Comparison of ENCODE assay signal across 15 mouse cellular contexts in the genomic region with DNA sequence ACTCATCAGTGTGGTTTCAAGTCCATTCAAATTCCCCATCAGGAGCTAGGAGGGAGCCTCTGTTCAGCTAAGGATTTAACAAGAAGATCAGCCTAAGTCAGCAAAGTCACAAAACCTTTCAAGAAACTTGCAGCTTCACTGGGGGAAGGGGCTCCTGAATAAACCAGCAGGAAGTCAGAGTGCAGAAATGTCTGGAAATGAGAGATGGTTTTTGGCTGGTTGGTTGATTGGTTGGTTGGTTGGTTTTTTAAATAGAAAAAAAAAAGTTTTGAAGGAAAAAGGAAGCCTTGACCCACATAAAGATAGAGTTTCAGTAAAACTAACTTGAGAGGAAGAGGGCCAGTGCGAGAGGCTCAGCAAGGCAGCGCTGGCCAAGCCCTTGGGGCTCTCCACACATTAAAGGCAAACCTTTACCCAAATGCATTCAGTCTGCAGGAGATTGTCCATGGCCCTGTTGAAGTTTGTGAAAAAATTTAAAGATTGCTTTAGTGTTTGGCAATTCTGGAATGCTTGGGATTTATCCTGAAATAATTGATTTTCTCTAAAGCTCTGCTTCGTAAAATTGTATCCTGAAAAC. TPM values are rescaled to one million over a fixed set of nuclear protein-coding genes. Genes with fewer than 3 reads are reported as not detected.
DNase-seq lines count a peak whose midpoint lies in the region; ATAC-seq lines count a peak whose summit lies in the region.
"Had no signal": no experiment of that assay in that cellular context is flagged by ENCODE, and none has a peak within 500 bp of the region (broad histone marks: within the 10 kb centered on the region; RNA-seq: fewer than 3 reads in every experiment).

No protein-coding gene starts in this region.

- H3K9ac ChIP-seq in heart, embryonic 11.5 days (ENCODE audit: low read depth, low read length): no peak overlapping the region
- no peak overlapping the region for H3K9ac ChIP-seq in liver, embryonic 13.5 days
- no peak overlapping the region for H3K9ac ChIP-seq in liver, embryonic 12.5 days
- H3K9ac ChIP-seq in embryonic facial prominence, embryonic 12.5 days: no peak overlapping the region
- no peak overlapping the region for H3K9ac ChIP-seq in stomach, embryonic 14.5 days (replicated peaks; ENCODE audit: low read depth, low read length)
- H3K9ac ChIP-seq in neural tube, embryonic 15.5 days (replicated peaks): no peak overlapping the region
- H3K9ac ChIP-seq: midbrain, embryonic 13.5 days had no signal

- no peak overlapping the region for H3K4me3 ChIP-seq in heart, embryonic 11.5 days (ENCODE audit: low read depth, low read length)
- H3K4me3 ChIP-seq in liver, embryonic 13.5 days (replicated peaks): no peak overlapping the region
- no peak overlapping the region for H3K4me3 ChIP-seq in liver, embryonic 12.5 days
- no peak overlapping the region for H3K4me3 ChIP-seq in embryonic facial prominence, embryonic 12.5 days
- no peak overlapping the region for H3K4me3 ChIP-seq in stomach, embryonic 14.5 days (ENCODE audit: low read depth, low read length)
- no peak overlapping the region for H3K4me3 ChIP-seq in neural tube, embryonic 15.5 days (replicated peaks)
- H3K4me3 ChIP-seq: midbrain, embryonic 13.5 days had no signal

- intact Hi-C loops in heart, postnatal 14 days (cut with DNase I): loop anchor here (5.0 kb wide), 1 partner anchor 47 kb away; no protein-coding TSS in a partner anchor
- intact Hi-C loops in gastrocnemius, postnatal 14 days (cut with DNase I; ENCODE audit: low total_unique reads): no loop called here

- 78% methylated on average over 3 of the region's 3 CpGs for WGBS in heart, embryonic 11.5 days (ENCODE audit: insufficient replicate concordance)
- WGBS in liver, embryonic 13.5 days (ENCODE audit: insufficient replicate concordance): 62% methylated on average over 3 of the region's 3 CpGs
- WGBS in liver, embryonic 12.5 days (ENCODE audit: insufficient replicate concordance): 69% methylated on average over 3 of the region's 3 CpGs
- WGBS in embryonic facial prominence, embryonic 12.5 days: 30% methylated on average over 3 of the region's 3 CpGs
- WGBS in stomach, embryonic 14.5 days: 65% methylated on average over 3 of the region's 3 CpGs
- 76% methylated on average over 3 of the region's 3 CpGs for WGBS in neural tube, embryonic 15.5 days

- no peaks in the 10 kb centered on the region for H3K27me3 ChIP-seq in heart, embryonic 11.5 days (ENCODE audit: control insufficient read depth, insufficient read depth, low read length)
- 0 out of 2 replicates have a peak, but pooled peaks cover 5% of the 10 kb centered on the region for H3K27me3 ChIP-seq in liver, embryonic 13.5 days
- peaks cover 4% of the 10 kb centered on the region; the same call in 1 of the 2 replicates for H3K27me3 ChIP-seq in liver, embryonic 12.5 days (replicated peaks)
- H3K27me3 ChIP-seq in embryonic facial prominence, embryonic 12.5 days: no peaks in the 10 kb centered on the region
- no peaks in the 10 kb centered on the region for H3K27me3 ChIP-seq in stomach, embryonic 14.5 days (ENCODE audit: control insufficient read depth, insufficient read depth, low read length)
- H3K27me3 ChIP-seq in neural tube, embryonic 15.5 days (replicated peaks): no peaks in the 10 kb centered on the region

- H3K27ac ChIP-seq in heart, embryonic 11.5 days (ENCODE audit: low read depth, low read length): peak overlapping the region; percentile 22; the same call in 1 of the 2 replicates
- peak overlapping the region; percentile 39; the same call in 1 of the 2 replicates for H3K27ac ChIP-seq in liver, embryonic 13.5 days
- no peak overlapping the region for H3K27ac ChIP-seq in liver, embryonic 12.5 days
- peak overlapping the region; percentile 97 for H3K27ac ChIP-seq in embryonic facial prominence, embryonic 12.5 days
- peak overlapping the region; percentile 96 for H3K27ac ChIP-seq in stomach, embryonic 14.5 days (ENCODE audit: low read length)
- no peak overlapping the region for H3K27ac ChIP-seq in neural tube, embryonic 15.5 days (replicated peaks)
- H3K27ac ChIP-seq: midbrain, embryonic 13.5 days had no signal

- no peak for ATAC-seq in heart, embryonic 11.5 days (replicated peaks; ENCODE audit: insufficient number of reproducible peaks, low FRiP score, low TSS enrichment)
- ATAC-seq in liver, embryonic 13.5 days (ENCODE audit: low read depth): no peak
- ATAC-seq in liver, embryonic 12.5 days: no peak
- ATAC-seq in embryonic facial prominence, embryonic 12.5 days (ENCODE audit: insufficient number of reproducible peaks, insufficient read depth, low FRiP score, low TSS enrichment): no peak
- no peak for ATAC-seq in stomach, embryonic 14.5 days (ENCODE audit: insufficient number of reproducible peaks, insufficient read depth, low FRiP score, low read depth)
- ATAC-seq in neural tube, embryonic 15.5 days (ENCODE audit: low FRiP score): no peak
- ATAC-seq: midbrain, embryonic 13.5 days had no signal

- no peaks in the 10 kb centered on the region for H3K36me3 ChIP-seq in heart, embryonic 11.5 days (ENCODE audit: control insufficient read depth, insufficient read depth, low read length)
- no peaks in the 10 kb centered on the region for H3K36me3 ChIP-seq in liver, embryonic 13.5 days
- no peaks in the 10 kb centered on the region for H3K36me3 ChIP-seq in liver, embryonic 12.5 days
- H3K36me3 ChIP-seq in embryonic facial prominence, embryonic 12.5 days: no peaks in the 10 kb centered on the region
- H3K36me3 ChIP-seq in stomach, embryonic 14.5 days (ENCODE audit: control insufficient read depth, insufficient read depth, low read length): no peaks in the 10 kb centered on the region
- H3K36me3 ChIP-seq in neural tube, embryonic 15.5 days: no peaks in the 10 kb centered on the region
- H3K36me3 ChIP-seq: midbrain, embryonic 13.5 days had no signal

- H3K4me1 ChIP-seq in heart, embryonic 11.5 days (ENCODE audit: control insufficient read depth, insufficient read depth, low read length): peaks cover 14% of the 10 kb centered on the region
- H3K4me1 ChIP-seq in liver, embryonic 13.5 days (replicated peaks): 0 out of 2 replicates have a peak, but pooled peaks cover 7% of the 10 kb centered on the region
- no peaks in the 10 kb centered on the region; the same call in 1 of the 2 replicates for H3K4me1 ChIP-seq in liver, embryonic 12.5 days
- peaks cover 56% of the 10 kb centered on the region for H3K4me1 ChIP-seq in embryonic facial prominence, embryonic 12.5 days
- H3K4me1 ChIP-seq in stomach, embryonic 14.5 days (ENCODE audit: control insufficient read depth, insufficient read depth, low read length): peaks cover 33% of the 10 kb centered on the region
- H3K4me1 ChIP-seq in neural tube, embryonic 15.5 days: peaks cover 33% of the 10 kb centered on the region

- H3K9me3 ChIP-seq in heart, embryonic 11.5 days (replicated peaks; ENCODE audit: control insufficient read depth, low read length): no peaks in the 10 kb centered on the region
- H3K9me3 ChIP-seq in liver, embryonic 13.5 days (replicated peaks): no peaks in the 10 kb centered on the region
- no peaks in the 10 kb centered on the region for H3K9me3 ChIP-seq in liver, embryonic 12.5 days (replicated peaks)
- no peaks in the 10 kb centered on the region for H3K9me3 ChIP-seq in embryonic facial prominence, embryonic 12.5 days
- no peaks in the 10 kb centered on the region for H3K9me3 ChIP-seq in stomach, embryonic 14.5 days (ENCODE audit: control insufficient read depth, low read depth, low read length)
- no peaks in the 10 kb centered on the region for H3K9me3 ChIP-seq in neural tube, embryonic 15.5 days (replicated peaks)
- H3K9me3 ChIP-seq: midbrain, embryonic 13.5 days had no signal

- H3K4me2 ChIP-seq in heart, embryonic 11.5 days: no peak overlapping the region
- H3K4me2 ChIP-seq in liver, embryonic 13.5 days: no peak overlapping the region
- no peak overlapping the region for H3K4me2 ChIP-seq in liver, embryonic 12.5 days
- H3K4me2 ChIP-seq in embryonic facial prominence, embryonic 12.5 days (replicated peaks): 0 out of 2 replicates have a peak overlapping the region, but pooled peaks have one; percentile 45
- H3K4me2 ChIP-seq in stomach, embryonic 14.5 days (replicated peaks; ENCODE audit: low read depth, low read length): no peak overlapping the region
- H3K4me2 ChIP-seq in neural tube, embryonic 15.5 days: no peak overlapping the region
- H3K4me2 ChIP-seq: midbrain, embryonic 13.5 days had no signal

- no peak for DNase-seq in heart, postnatal 14 days
- no peak for DNase-seq in liver, embryonic 13.5 days
- no peak for DNase-seq in gastrocnemius, postnatal 14 days
- DNase-seq: cerebellum, postnatal 25 days; gastrocnemius, postnatal 10 days; heart, postnatal 36 days; kidney, postnatal 14 days; retina, postnatal 1 day; thymus, postnatal 25 days had no signal

RNA-seq across cellular contexts. Expression of gene Cep63, which starts 18.9 kb away (rescaled TPM):
- 34.2 and 48.8 TPM in 2 replicates for polyA plus RNA-seq in heart, embryonic 11.5 days (2014; fragmentation: Nextera tagmentation; extraction: Ambion mirVana)
- total RNA-seq in heart, postnatal 14 days (2021): 10 to 100 TPM; 32.2 to 33.5 TPM
- polyA plus RNA-seq in liver, embryonic 13.5 days (2015; fragmentation: Nextera tagmentation; extraction: Ambion mirVana): 26.1 and 28.0 TPM in 2 replicates
- polyA plus RNA-seq in liver, embryonic 12.5 days (2016; fragmentation: Nextera tagmentation; extraction: Ambion mirVana): 33.3 and 33.6 TPM in 2 replicates
- 53.0 and 55.9 TPM in 2 replicates for polyA plus RNA-seq in embryonic facial prominence, embryonic 12.5 days (2016; fragmentation: Nextera tagmentation; extraction: Ambion mirVana)
- polyA plus RNA-seq in stomach, embryonic 14.5 days (2014; fragmentation: Nextera tagmentation; extraction: Ambion mirVana): 42.7 and 46.4 TPM in 2 replicates
- 35.6 and 41.7 TPM in 2 replicates for polyA plus RNA-seq in neural tube, embryonic 15.5 days (2015; fragmentation: Nextera tagmentation; extraction: Ambion mirVana)
- 10 to 100 TPM; 24.1 to 24.4 TPM for total RNA-seq in gastrocnemius, postnatal 14 days (2021)

RNA-seq across cellular contexts. Expression of gene Anapc13, which starts 19.1 kb away (rescaled TPM):
- 201 and 210 TPM in 2 replicates for polyA plus RNA-seq in heart, embryonic 11.5 days (2014; fragmentation: Nextera tagmentation; extraction: Ambion mirVana)
- 100 to 1,000 TPM; 282 to 299 TPM for total RNA-seq in heart, postnatal 14 days (2021)
- polyA plus RNA-seq in liver, embryonic 13.5 days (2015; fragmentation: Nextera tagmentation; extraction: Ambion mirVana): 101 and 108 TPM in 2 replicates
- 105 and 120 TPM in 2 replicates for polyA plus RNA-seq in liver, embryonic 12.5 days (2016; fragmentation: Nextera tagmentation; extraction: Ambion mirVana)
- polyA plus RNA-seq in embryonic facial prominence, embryonic 12.5 days (2016; fragmentation: Nextera tagmentation; extraction: Ambion mirVana): 184 and 185 TPM in 2 replicates
- polyA plus RNA-seq in stomach, embryonic 14.5 days (2014; fragmentation: Nextera tagmentation; extraction: Ambion mirVana): 209 and 226 TPM in 2 replicates
- 160 and 164 TPM in 2 replicates for polyA plus RNA-seq in neural tube, embryonic 15.5 days (2015; fragmentation: Nextera tagmentation; extraction: Ambion mirVana)
- 100 to 1,000 TPM; 223 to 226 TPM for total RNA-seq in gastrocnemius, postnatal 14 days (2021)

Comparison
In these comparisons a context has a peak if more than half of its experiments do, and no peak if none do; other contexts are left out.
1. H3K27ac ChIP-seq: peak in heart, embryonic 11.5 days (single experiment), liver, embryonic 13.5 days (single experiment), embryonic facial prominence, embryonic 12.5 days (single experiment) and stomach, embryonic 14.5 days (single experiment); none in liver, embryonic 12.5 days (single experiment) and neural tube, embryonic 15.5 days (single experiment).